Mouse (Mus musculus) bone marrow, adult 2 months (tissue): ENCODE results near the gene Cacna1e.

Experiments
- CTCF ChIP-seq: fragments of 200-500 bp; IDR thresholded peaks from 2 replicates; pipeline ENCODE4 v1.5.1; 2011; ENCODE audit warnings: low read length, control low read depth; ENCODE audit not compliant: control insufficient read depth, insufficient read depth
- POLR2A ChIP-seq: fragments of 200-500 bp; IDR thresholded peaks from 2 replicates; pipeline ENCODE4 v1.6.1; 2011; ENCODE audit warnings: low read depth, mild to moderate bottlenecking, control low read depth, low read length, borderline replicate concordance; ENCODE audit not compliant: control insufficient read depth

DNA sequence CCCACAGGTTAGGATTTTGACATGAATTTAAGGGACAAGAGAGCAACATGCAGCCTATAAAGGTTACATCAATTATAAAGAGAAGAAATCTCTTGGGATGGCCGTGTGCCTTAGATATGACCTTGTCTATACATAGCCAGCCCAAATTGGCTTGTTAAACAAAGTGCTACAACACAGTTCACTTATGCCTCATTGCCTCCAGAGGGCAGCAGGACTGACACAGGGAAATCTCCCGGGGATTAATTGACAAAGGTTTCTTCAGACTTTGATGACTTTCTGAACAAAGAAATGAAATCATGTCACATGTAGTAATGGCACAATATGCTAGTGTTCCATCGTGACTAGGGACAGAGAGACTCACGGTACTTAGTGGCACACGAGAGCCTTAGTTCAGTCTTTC lies 5.9 kb upstream of the Cacna1e start:
- TF ChIP-seq CTCF = no peak
- TF ChIP-seq POLR2A = no peak
